Comparison of ENCODE assay signal across 19 mouse cellular contexts in genomic region chr2:72443960-72444359, GRCm38 (mm10). TPM values are rescaled to one million over a fixed set of nuclear protein-coding genes. Genes with fewer than 3 reads are reported as not detected.
A peak's percentile ranks its signal among the peaks of the same experiment; 100 is the strongest.
DNase-seq lines count a peak whose midpoint lies in the region; ATAC-seq and TF ChIP-seq lines count a peak whose summit lies in the region.
"Had no signal": no experiment of that assay in that cellular context is flagged by ENCODE, and none has a peak within 500 bp of the region (broad histone marks: within the 10 kb centered on the region; RNA-seq: fewer than 3 reads in every experiment).

No protein-coding gene starts in this region.

- no peaks in the 10 kb centered on the region for H3K27me3 ChIP-seq in forebrain, embryonic 15.5 days
- H3K27me3 ChIP-seq: embryonic facial prominence, embryonic 12.5 days had no signal

- no peak for TF ChIP-seq CTCF in bone marrow macrophage, adult 2 months (IDR thresholded peaks at IDR 0.05; ENCODE audit: low read depth, low read length)

- no peak overlapping the region for H3K9ac ChIP-seq in forebrain, embryonic 15.5 days (replicated peaks)
- H3K9ac ChIP-seq: embryonic facial prominence, embryonic 12.5 days; forebrain, embryonic 13.5 days had no signal

- no peak for TF ChIP-seq POLR2A in bone marrow macrophage, adult 2 months (IDR thresholded peaks at IDR 0.05; ENCODE audit: borderline replicate concordance, low read depth, low read length)

- H3K4me2 ChIP-seq in forebrain, embryonic 15.5 days (replicated peaks) = no peak overlapping the region
- H3K4me2 ChIP-seq: embryonic facial prominence, embryonic 12.5 days; forebrain, embryonic 13.5 days had no signal

- H3K36me3 ChIP-seq in forebrain, embryonic 15.5 days = no peaks in the 10 kb centered on the region
- H3K36me3 ChIP-seq: embryonic facial prominence, embryonic 12.5 days had no signal

- H3K27ac ChIP-seq in bone marrow macrophage, adult 2 months (ENCODE audit: insufficient read depth, low read depth, low read length) = peak overlapping the region; percentile 33; the same call in 1 of the 2 replicates
- H3K27ac ChIP-seq in forebrain, embryonic 15.5 days (replicated peaks) = no peak overlapping the region
- H3K27ac ChIP-seq: embryonic facial prominence, embryonic 10.5 days; embryonic facial prominence, embryonic 12.5 days; forebrain, embryonic 13.5 days had no signal

- H3K9me3 ChIP-seq in forebrain, embryonic 15.5 days = no peaks in the 10 kb centered on the region
- H3K9me3 ChIP-seq: embryonic facial prominence, embryonic 10.5 days; embryonic facial prominence, embryonic 12.5 days; forebrain, embryonic 13.5 days had no signal

- H3K4me3 ChIP-seq in bone marrow macrophage, adult 2 months (ENCODE audit: insufficient read depth, low read length) = no peak overlapping the region
- no peak overlapping the region for H3K4me3 ChIP-seq in forebrain, embryonic 15.5 days
- H3K4me3 ChIP-seq: embryonic facial prominence, embryonic 10.5 days; embryonic facial prominence, embryonic 12.5 days; forebrain, embryonic 13.5 days had no signal

- WGBS in forebrain, embryonic 15.5 days = 88% methylated on average over 3 of the region's 3 CpGs

- intact Hi-C loops in heart, postnatal 36 days (cut with DNase I) = no loop called here

- ATAC-seq in forebrain, embryonic 15.5 days (replicated peaks) = no peak
- ATAC-seq: forebrain, embryonic 13.5 days; forebrain, embryonic 16.5 days had no signal

- peaks cover 35% of the 10 kb centered on the region for H3K4me1 ChIP-seq in bone marrow macrophage, adult 2 months (ENCODE audit: control insufficient read depth, insufficient read depth, low read length)
- peaks cover 21% of the 10 kb centered on the region for H3K4me1 ChIP-seq in forebrain, embryonic 15.5 days
- H3K4me1 ChIP-seq: embryonic facial prominence, embryonic 12.5 days had no signal

- peak; percentile 9 for DNase-seq in heart, adult 11 months
- DNase-seq in heart, postnatal 36 days = no peak
- DNase-seq in 416B (ENCODE audit: low read depth) = peak; percentile 11
- DNase-seq in MEL-GATA-1-ER (ENCODE audit: extremely low read depth, low read depth) = peak; percentile 72
- no peak for DNase-seq in cerebellum, postnatal 25 days
- no peak for DNase-seq in cerebellum, postnatal 36 days
- DNase-seq: adrenal gland, adult 2 months; adrenal gland, postnatal 10 days; adrenal gland, postnatal 25 days; cerebellum, adult 11 months; cerebellum, adult 18-20 months; cerebellum, adult 9-10 months; cerebellum, postnatal 10 days had no signal

RNA-seq across cellular contexts. Expression of gene Cdca7, which starts 32.0 kb away (rescaled TPM):
- total RNA-seq in heart, postnatal 36 days (2021) = 1 to 10 TPM; 1.9 to 2.0 TPM
- polyA plus RNA-seq in bone marrow macrophage, adult 2 months (2012; ENCODE audit: insufficient read depth, insufficient read length, missing spikeins) = 3.7 and 6.3 TPM in 2 replicates
- polyA plus RNA-seq in forebrain, embryonic 15.5 days (2015; fragmentation: Nextera tagmentation; extraction: Ambion mirVana) = 122 and 125 TPM in 2 replicates

Comparison
In these comparisons a context has a peak if more than half of its experiments do, and no peak if none do; other contexts are left out.
1. DNase-seq: peak in heart, adult 11 months (single experiment), 416B (single experiment) and MEL-GATA-1-ER (single experiment); none in heart, postnatal 36 days (0 of 2), cerebellum, postnatal 25 days (0 of 2) and cerebellum, postnatal 36 days (0 of 2).
2. RNA of gene Cdca7, which starts 32.0 kb away (polyA plus RNA-seq): 122 to 125 TPM in forebrain, embryonic 15.5 days; 3.7 to 6.3 TPM in bone marrow macrophage, adult 2 months; every median in the first group is over 10 times any median in the second.